Mouse (Mus musculus) megakaryocyte-erythroid progenitor cell, adult 5-6 weeks (primary cell): ENCODE data around the gene Slain1. TPM values are rescaled to one million over a fixed set of nuclear protein-coding genes. Genes with fewer than 3 reads are reported as not detected.
A peak's percentile ranks its signal among the peaks of the same experiment; 100 is the strongest.
"Not testable (repeated sequence)": the region's sequence is repeated elsewhere in the genome, so short reads cannot be mapped to it uniquely, and the experiment has no call there.

Source experiments
- ATAC-seq: replicated peaks from 2 replicates; pipeline ENCODE4 v1.8.0; 2016; ENCODE audit warnings: mild to moderate bottlenecking, inconsistent platforms; ENCODE audit not compliant: severe bottlenecking, poor library complexity, low FRiP score, low TSS enrichment
- total RNA-seq, 2 experiments: library from RNA; stranded (forward) in 1 of 2; stranded (reverse) in 1 of 2; fragments of 200-1000, 215-1000 nt in 1 of 2; fragments of >200 nt in 1 of 2; fragmentation: Nextera tagmentation in 1 of 2; gene quantifications; 2 replicates each; pipeline ENCODE4 v1.2.3; 2014 to 2017

The Slain1 gene
- total RNA-seq, 2 experiments from 2014 or later, result 2.2 to 2.5 TPM

DNA sequence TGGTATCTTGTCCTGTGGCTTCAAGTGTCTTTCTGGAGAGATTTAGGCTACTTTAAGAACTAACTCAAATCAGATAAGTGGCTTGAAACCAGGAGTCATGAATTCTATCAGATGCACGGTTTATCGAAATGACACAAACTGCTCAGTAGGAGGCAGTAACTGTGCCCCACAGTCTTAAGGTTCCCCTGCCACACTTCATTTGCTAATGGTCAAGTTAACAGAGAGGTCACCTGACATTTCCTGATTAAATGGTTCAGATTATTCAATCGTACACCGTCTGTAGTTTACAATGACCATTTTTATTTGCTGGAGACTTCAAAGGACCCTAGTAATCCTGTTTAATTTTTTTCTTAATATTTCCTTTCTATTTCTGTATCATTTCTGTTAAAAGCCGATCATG lies 68.4 kb downstream of the Slain1 start:
- ATAC-seq, result no peak

GRCm38 (mm10) chr14:103718836-103719575 lies 69.0 kb downstream of the Slain1 start:
- peak; percentile 80 for ATAC-seq

- peak; percentile 76 for ATAC-seq
Measured at GRCm38 (mm10) chr14:103720163-103720562, 70.1 kb downstream of the Slain1 start.

DNA sequence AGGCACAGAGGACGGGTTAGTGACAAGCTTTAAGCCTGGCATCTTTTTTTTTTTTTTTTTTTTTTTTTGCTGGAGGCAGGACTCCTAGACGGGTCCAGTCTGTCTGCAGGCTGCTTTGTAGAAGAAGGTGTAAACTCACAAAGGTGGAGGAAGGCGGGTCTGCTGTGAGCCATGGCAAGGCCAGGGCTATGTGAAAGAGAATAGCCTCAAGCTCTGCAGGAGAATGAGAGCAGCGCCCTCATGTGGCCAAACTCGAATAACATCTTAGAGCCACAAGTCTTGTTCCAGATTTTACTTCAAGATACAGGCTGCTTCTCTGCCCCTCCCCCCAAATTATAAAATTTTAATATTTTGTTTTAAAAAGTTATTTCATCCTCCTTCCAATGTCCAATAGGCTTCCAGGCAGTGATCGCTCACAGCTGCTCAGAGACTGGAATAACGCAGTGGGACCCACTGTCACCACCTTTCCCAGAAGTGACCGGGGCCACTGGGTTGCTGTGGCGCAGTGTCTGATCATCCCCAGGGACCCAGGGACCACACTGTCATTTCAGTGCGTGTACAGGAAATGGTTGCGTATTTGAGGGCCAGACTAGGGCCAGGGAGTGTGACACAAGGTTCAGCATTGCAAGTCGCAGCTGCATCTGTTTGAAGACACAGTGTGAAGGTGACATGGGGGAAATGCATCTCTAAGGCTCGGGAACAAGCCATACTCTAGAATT lies 70.8 kb downstream of the Slain1 start:
- ATAC-seq, result 0 out of 2 replicates have a peak, but pooled peaks have one; percentile 20

- ATAC-seq, result no peak
Measured at GRCm38 (mm10) chr14:103723314-103723713, 73.3 kb downstream of the Slain1 start.

GRCm38 (mm10) chr14:103723841-103724240 lies 73.8 kb downstream of the Slain1 start:
- ATAC-seq, result peak; percentile 32

- ATAC-seq, result no peak
Measured at GRCm38 (mm10) chr14:103728506-103728905, 78.5 kb downstream of the Slain1 start.

- no peak for ATAC-seq
Measured at GRCm38 (mm10) chr14:103728951-103729725, 79.1 kb downstream of the Slain1 start.

DNA sequence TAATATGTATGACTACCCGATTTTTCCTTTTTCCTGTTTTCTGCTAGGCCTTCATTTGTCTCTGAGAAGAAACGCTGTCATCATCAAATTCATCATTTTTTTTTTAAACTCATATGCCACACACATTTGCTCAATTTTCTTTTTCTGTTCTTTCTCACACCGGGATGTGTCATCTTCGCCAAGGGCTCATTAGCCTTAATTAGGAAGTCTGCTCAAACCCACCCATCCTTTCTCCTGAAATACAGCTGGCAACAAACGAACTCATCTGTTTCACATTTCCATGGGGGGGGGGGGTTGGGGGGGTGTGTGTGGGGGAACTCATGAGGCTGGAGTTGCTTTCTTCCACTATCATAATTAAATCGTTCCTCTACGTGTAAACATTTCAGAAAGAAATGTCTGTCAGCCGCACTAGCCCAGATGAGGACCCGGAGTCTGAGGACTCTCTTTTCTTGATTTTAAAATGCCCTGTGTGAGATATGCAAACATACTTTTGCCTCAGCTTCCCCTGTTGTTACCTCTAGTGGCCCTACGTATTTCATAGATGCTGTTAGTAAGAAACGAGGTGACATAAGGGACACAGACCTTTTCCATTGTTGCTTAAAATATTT lies 79.8 kb downstream of the Slain1 start:
- no peak for ATAC-seq

DNA sequence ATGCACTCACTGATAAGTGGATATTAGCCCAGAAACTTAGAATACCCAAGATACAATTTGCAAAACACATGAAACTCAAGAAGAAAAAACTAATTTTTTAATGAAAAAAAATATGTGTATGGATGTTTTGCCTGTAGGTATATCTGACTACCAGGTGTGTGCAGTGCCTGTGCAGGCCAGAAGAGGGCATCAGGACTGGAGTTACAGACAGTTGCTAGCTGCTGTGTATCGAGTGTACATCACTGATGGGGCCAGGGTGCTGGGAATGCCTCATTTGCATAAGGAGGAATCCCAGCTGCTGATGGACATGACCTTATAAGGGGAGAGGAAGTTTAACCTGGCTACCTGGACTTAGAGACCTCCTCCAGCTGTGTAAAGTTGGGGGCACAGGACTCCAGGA lies 82.6 kb downstream of the Slain1 start:
- ATAC-seq, result 0 out of 2 replicates have a peak, but pooled peaks have one; percentile 52

GRCm38 (mm10) chr14:103741216-103741615 lies 91.2 kb downstream of the Slain1 start:
- ATAC-seq, result no peak

GRCm38 (mm10) chr14:103742150-103742549 lies 92.1 kb downstream of the Slain1 start:
- ATAC-seq, result no peak

DNA sequence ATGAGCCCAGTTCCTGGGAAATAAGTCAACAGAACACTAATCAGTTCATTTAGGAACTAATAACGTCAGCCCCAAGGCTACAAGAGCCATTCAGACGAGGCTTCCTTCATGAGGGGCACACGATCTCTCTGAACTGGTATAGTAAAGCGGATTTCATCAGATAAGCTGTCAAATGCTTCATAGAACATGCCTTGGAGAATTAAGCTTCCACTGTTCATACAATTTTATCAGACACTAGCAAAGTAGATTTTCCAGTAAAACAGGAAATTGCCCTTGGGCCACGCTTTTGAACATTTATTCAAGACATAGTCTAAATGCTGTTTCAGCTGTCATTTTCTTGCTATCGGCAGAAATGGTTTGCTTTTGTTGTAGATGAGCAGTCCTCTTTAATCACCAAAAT lies 97.3 kb downstream of the Slain1 start:
- no peak for ATAC-seq

DNA sequence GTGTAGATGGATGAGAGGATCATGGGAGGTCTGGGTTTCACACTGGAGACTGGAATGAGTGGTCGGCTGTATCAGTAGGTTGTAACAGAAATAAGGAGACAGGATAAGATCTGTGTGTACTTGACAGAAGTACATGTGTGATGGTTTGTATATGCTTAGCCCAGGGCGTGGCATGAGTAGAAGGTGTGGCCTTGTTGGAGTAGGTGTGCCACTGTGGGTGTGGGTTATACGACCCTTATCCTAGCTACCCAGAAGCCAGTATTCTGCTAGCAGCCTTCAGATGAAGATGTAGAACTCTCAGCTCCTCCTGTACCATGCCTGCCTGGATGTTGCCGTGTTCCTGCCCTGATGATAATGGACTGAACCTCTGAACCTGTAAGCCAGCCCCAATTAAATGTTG lies 100.6 kb downstream of the Slain1 start:
- ATAC-seq, result not testable (repeated sequence)

- no peak for ATAC-seq
Measured at GRCm38 (mm10) chr14:103751384-103751783, 101.4 kb downstream of the Slain1 start.

GRCm38 (mm10) chr14:103752773-103753172 lies 102.7 kb downstream of the Slain1 start:
- no peak for ATAC-seq

DNA sequence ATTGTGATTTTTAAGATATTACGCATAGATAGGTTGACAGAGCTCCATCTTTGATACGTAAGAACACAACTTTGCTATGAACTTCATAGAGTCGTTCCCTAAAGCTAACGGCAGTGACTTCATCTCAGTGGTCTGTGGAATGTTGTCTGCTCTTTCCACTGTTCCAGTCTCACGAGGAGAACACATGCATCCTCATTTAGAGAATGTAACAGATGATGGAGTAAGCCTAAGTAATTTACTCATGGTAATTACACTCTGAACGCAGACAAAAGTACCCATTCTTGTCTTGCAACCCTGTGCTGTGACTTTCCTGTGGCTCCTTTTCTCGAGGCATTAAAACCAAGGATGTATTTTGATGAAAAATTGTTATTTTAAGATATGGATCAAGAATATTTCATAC lies 104.0 kb downstream of the Slain1 start:
- no peak for ATAC-seq

- no peak for ATAC-seq
Measured at GRCm38 (mm10) chr14:103754465-103754864, 104.4 kb downstream of the Slain1 start.
